Mouse (Mus musculus) liver, embryonic 14.5 days (tissue): ENCODE data around the gene Lrrc41. TPM values are rescaled to one million over a fixed set of nuclear protein-coding genes. Genes with fewer than 3 reads are reported as not detected.

Experiments used
- ATAC-seq: fragments of 200-750 bp; cut with Nextera tagmentation; 2 replicates; pipeline ENCODE4 v1.8.0; 2017; ENCODE audit warnings: moderate number of reproducible peaks, mild to moderate bottlenecking, moderate library complexity; ENCODE audit not compliant: insufficient read depth
- DNase-seq, 3 experiments: peaks; one replicate each; pipeline ENCODE4 v3.0.0-alpha.2; 2012 to 2013; ENCODE audit warnings: low read depth in 3 of 3, low spot score in 3 of 3
- H3K27ac ChIP-seq: fragments of 300-500 bp; sonication (generic); 2 replicates; pipeline ENCODE4 v1.5.1; 2014; ENCODE audit warnings: moderate library complexity, mild to moderate bottlenecking, control low read depth, inconsistent platforms
- H3K27me3 ChIP-seq: fragments of 300-500 bp; sonication (generic); 2 replicates; pipeline ENCODE4 v1.6.1; 2014; ENCODE audit warnings: mild to moderate bottlenecking, low read length, moderate library complexity; ENCODE audit not compliant: control insufficient read depth, insufficient read depth
- H3K36me3 ChIP-seq: fragments of 300-500 bp; sonication (generic); replicated peaks from 2 replicates; pipeline ENCODE4 v1.6.1; 2014; ENCODE audit warnings: low read depth; ENCODE audit not compliant: control insufficient read depth, insufficient read depth
- H3K4me1 ChIP-seq, 2 experiments: fragments of 200-500 bp in 1 of 2; fragments of 300-500 bp in 1 of 2; sonication (generic) in 1 of 2; replicated peaks; 2 replicates each; pipeline ENCODE4 v1.6.1; 2012 to 2014; ENCODE audit warnings: antibody characterized with exemption in 1 of 2, inconsistent platforms in 1 of 2, low read length in 1 of 2; ENCODE audit not compliant: control insufficient read depth in 2 of 2, insufficient read depth in 2 of 2
- H3K4me2 ChIP-seq: fragments of 300-500 bp; sonication (generic); 2 replicates; pipeline ENCODE4 v1.6.1; 2014; ENCODE audit warnings: low read depth, mild to moderate bottlenecking, control low read depth, moderate library complexity
- H3K4me3 ChIP-seq, 2 experiments: fragments of 200-500 bp in 1 of 2; fragments of 300-500 bp in 1 of 2; sonication (generic) in 1 of 2; 2 replicates each; pipeline ENCODE4 v1.5.1; 2012 to 2014; ENCODE audit warnings: low read depth in 2 of 2, low read length in 2 of 2, mild to moderate bottlenecking in 2 of 2, control low read depth in 1 of 2, inconsistent platforms in 1 of 2, moderate library complexity in 1 of 2; ENCODE audit not compliant: insufficient read depth in 1 of 2
- H3K9ac ChIP-seq: fragments of 300-500 bp; sonication (generic); replicated peaks from 2 replicates; pipeline ENCODE4 v1.6.1; 2014; ENCODE audit warnings: mild to moderate bottlenecking, control low read depth, moderate library complexity
- H3K9me3 ChIP-seq: fragments of 300-500 bp; sonication (generic); 2 replicates; pipeline ENCODE4 v1.6.1; 2016; ENCODE audit warnings: low read length, mixed read lengths; ENCODE audit not compliant: control insufficient read depth
- CTCF ChIP-seq: IDR thresholded peaks from 2 replicates; pipeline ENCODE4 v1.5.1; 2016; ENCODE audit warnings: antibody characterized with exemption, low read depth, control low read depth
- EP300 ChIP-seq: IDR thresholded peaks from 2 replicates; pipeline ENCODE4 v1.6.1; 2016; ENCODE audit warnings: antibody characterized with exemption, low read depth
- WGBS: fragments of 180-500 bp; shearing (Covaris S2); extraction: QIAGEN DNeasy Blood & Tissue Kit; methylation state at CpG from one replicate; pipeline ENCODE4 v1.1.7; 2014; ENCODE audit not compliant: insufficient replicate concordance; 5-methylcytosine and 5-hydroxymethylcytosine counted together
- polyA plus RNA-seq, 2 experiments: library from polyadenylated mRNA; depleted of rRNA in 1 of 2; stranded (reverse) in 1 of 2; unstranded in 1 of 2; fragments of >200 nt; fragmentation: Nextera tagmentation in 1 of 2; extraction: Ambion mirVana in 1 of 2; gene quantifications; 2 replicates each; pipeline versions ENCODE4 v1.2.1 to v1.2.3; 2012 to 2014

The Lrrc41 gene
- polyA plus RNA-seq, 2 experiments: 13.4 to 24.1 TPM

DNA sequence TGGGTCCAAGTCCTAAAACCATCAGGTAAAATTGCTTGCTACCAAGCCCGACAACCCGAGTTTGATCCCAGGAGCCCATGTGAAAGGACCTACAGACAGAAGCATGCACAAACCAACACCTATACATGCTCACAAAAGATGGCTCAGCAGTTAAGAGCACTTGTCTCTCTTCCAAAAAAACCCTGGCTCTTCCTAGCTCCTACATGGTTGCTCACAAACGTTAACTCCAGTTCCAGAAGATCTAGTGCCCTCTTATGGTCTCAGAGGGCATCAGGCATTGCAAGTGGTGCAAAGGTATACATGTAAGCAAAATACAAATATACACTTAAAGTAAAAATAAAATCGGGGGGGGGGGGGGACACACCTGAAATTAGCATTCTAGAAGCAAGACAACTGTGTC lies 1.9 kb upstream of the Lrrc41 start:
- no peak for ATAC-seq
- Histone ChIP-seq H3K4me1 (peaks cover 20 to 21% of the 10 kb centered on the region in 2 experiments), H3K9me3 (no peaks in the 10 kb centered on the region), H3K9ac (peak overlapping the region; percentile 43), H3K36me3 (peaks cover 22% of the 10 kb centered on the region), H3K27me3 (no peaks in the 10 kb centered on the region), H3K27ac (no peak overlapping the region), H3K4me2 (peak overlapping the region; percentile 94), H3K4me3 (peak overlapping the region; percentile 40 to 41)
- peak in 1 of 3 experiments; percentile 42 for DNase-seq
- TF ChIP-seq EP300: no peak
- TF ChIP-seq CTCF: peak; percentile 59
- WGBS: 46% methylated on average over 4 of the region's 4 CpGs

- Histone ChIP-seq H3K9ac (peak overlapping the region; percentile 98), H3K36me3 (peaks cover 11% of the 10 kb centered on the region), H3K4me1 (peaks cover 20 to 21% of the 10 kb centered on the region in 2 experiments), H3K27ac (peak overlapping the region; percentile 61), H3K27me3 (no peaks in the 10 kb centered on the region), H3K9me3 (no peaks in the 10 kb centered on the region), H3K4me3 (peak overlapping the region; percentile 84 to 96), H3K4me2 (peak overlapping the region; percentile 94)
- under 1% methylated on average over 8 of the region's 8 CpGs for WGBS
- peak in 1 of 3 experiments; percentile 59 for DNase-seq
- ATAC-seq: no peak
- TF ChIP-seq EP300: no peak
- peak; percentile 54 for TF ChIP-seq CTCF
Observed at GRCm38 (mm10) chr4:116074145-116074675, 859 bp upstream of the Lrrc41 start.

GRCm38 (mm10) chr4:116075631-116076368 lies 731 bp downstream of the Lrrc41 start:
- peaks cover 20 to 21% of the 10 kb centered on the region in 2 experiments for H3K4me1 ChIP-seq
- H3K9me3 ChIP-seq: no peaks in the 10 kb centered on the region
- H3K27ac ChIP-seq: peak overlapping the region; percentile 75
- H3K4me2 ChIP-seq: peak overlapping the region; percentile 94
- H3K9ac ChIP-seq: peak overlapping the region; percentile 98
- H3K36me3 ChIP-seq: peaks cover 11% of the 10 kb centered on the region
- DNase-seq (peak in 1 of 3 experiments; percentile 38), ATAC-seq (peak; percentile 52)
- H3K4me3 ChIP-seq: peak overlapping the region; percentile 77 to 84
- under 1% methylated on average over 77 of the region's 77 CpGs for WGBS
- no peaks in the 10 kb centered on the region for H3K27me3 ChIP-seq
- no peak for TF ChIP-seq EP300
- TF ChIP-seq CTCF: peak; percentile 36; the same call in 1 of the 2 replicates

DNA sequence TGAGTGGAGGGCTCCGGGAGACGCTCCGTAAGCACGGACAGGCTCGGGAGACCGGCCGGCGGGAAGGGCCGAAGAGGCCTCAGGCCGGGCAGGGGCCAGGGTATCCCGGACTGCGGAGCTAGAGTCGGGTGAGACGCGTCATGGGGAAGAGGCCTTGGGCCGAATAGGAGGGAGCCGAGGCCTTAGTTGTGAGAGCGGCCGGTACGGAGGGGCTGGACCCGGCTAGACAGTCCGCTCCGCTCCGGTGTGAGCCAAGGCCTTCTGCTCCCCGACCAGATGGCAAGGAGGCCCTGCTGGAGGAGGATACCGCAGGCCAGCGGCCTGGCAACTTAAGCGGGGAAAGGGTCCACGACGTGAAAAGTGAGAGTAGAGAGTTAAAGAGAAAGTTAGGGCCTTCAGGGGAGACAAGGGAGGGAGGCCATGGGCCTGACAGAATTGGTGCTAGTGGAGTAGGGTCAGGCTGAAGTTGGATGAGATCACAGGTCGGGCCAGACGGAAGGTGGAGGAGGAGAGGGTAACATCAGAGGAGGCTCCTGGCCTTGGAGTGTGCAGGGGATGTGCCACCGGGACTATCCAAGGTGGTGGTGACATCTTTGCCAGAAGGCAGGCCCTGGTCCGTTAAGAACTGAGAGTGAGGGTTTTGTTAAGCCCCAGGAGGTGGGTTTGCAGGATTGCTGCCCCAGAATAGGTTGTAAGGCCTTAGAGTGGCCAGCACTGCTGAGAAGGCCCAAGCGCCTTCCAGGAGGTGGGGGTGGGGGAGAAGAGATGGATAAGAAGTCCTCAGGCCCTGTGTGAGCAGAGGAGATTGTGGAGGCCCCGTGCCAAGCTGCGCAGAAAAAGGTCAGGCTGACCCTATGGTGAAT lies 1.5 kb downstream of the Lrrc41 start:
- WGBS: under 1% methylated on average over 37 of the region's 37 CpGs
- Histone ChIP-seq H3K4me1 (peaks cover 20 to 21% of the 10 kb centered on the region in 2 experiments), H3K36me3 (peaks cover 19% of the 10 kb centered on the region), H3K27ac (peak overlapping the region; percentile 75), H3K4me2 (peak overlapping the region; percentile 94), H3K4me3 (peak overlapping the region; percentile 77 to 84), H3K9me3 (no peaks in the 10 kb centered on the region), H3K9ac (peak overlapping the region; percentile 98), H3K27me3 (no peaks in the 10 kb centered on the region)
- TF ChIP-seq EP300: no peak
- no peak for DNase-seq
- peak; percentile 12 for ATAC-seq
